Mouse (Mus musculus): ENCODE results near the gene Thrap3.

Gene Thrap3

GRCm38 (mm10) chr4:126220045-126220444 is 17.5 kb upstream of the Thrap3 start:
- in situ Hi-C loops (cut with MboI, MseI), result no loop called here

DNA sequence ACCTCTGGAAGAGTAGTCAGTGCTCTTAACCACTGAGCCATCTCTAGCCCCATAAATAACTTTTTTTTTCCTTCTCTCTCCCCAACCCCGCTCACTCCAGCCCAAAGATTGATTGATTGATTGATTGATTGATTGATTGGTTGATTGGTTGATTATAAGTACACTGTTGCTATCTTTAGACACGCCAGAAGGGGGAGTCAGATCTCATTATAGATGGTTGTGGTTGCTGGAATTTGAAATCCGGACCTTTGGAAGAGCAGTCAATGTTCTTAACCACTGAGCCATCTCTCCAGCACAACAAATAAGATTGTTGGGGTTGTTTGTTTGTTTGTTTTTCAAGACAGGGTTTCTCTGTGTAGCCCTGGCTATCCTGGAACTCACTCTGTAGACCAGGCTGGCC is 17.0 kb upstream of the Thrap3 start:
- in situ Hi-C loops (cut with MboI, MseI), result loop anchor here (10.0 kb wide), 1 partner anchor 245 kb away; the partner anchor contains the start of gene Ago1

GRCm38 (mm10) chr4:126217771-126218170 is 15.2 kb upstream of the Thrap3 start:
- in situ Hi-C loops (cut with MboI, MseI), result loop anchor here (10.0 kb wide), 1 partner anchor 247 kb away; the partner anchor contains the start of gene Ago1

DNA sequence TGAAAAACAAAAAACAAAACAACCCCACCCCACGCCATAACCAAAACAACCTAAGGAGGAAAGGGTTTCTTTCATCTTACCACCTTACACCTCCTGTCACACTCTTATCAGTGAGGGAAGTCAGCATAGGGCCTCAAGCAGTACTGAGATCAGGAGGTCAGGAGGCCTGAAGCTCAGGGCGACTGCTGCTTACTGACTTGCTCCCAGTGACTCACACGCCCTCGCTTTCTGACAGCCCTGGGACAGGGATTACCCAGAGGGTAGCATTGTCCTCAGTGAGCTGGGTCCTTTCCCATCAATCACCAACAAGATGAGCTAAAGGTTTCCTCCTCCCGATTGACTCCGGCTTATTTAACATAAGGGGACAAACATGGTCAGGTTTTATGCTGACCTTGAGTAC is 4.5 kb upstream of the Thrap3 start:
- in situ Hi-C loops (cut with MboI, MseI), result no loop called here

- in situ Hi-C loops (cut with MboI, MseI), result no loop called here
These were observed 2.8 kb upstream of the Thrap3 start for GRCm38 (mm10) chr4:126205386-126205785.

- in situ Hi-C loops (cut with MboI, MseI), result no loop called here
These were observed 2.2 kb upstream of the Thrap3 start for GRCm38 (mm10) chr4:126204661-126205230.

DNA sequence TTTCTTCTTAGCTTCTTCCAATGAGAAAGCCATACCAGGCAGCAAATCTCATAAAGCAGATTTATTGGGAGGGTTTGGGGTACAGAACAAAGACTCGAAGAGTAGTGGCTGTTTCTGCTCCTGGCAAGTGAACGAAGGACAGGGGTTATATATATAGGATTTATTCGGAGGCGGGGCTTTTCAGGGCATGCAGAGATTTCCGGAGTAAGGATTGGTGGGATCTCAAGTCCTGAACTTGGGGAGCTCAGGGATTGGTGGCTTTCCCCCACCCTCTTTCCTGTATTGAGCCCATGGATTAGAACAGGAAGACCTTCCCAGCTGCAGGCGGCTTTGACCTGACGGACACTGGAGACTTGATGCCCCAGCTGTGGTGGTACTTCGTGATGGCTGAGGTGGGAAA is 1.5 kb upstream of the Thrap3 start:
- in situ Hi-C loops (cut with MboI, MseI), result no loop called here

DNA sequence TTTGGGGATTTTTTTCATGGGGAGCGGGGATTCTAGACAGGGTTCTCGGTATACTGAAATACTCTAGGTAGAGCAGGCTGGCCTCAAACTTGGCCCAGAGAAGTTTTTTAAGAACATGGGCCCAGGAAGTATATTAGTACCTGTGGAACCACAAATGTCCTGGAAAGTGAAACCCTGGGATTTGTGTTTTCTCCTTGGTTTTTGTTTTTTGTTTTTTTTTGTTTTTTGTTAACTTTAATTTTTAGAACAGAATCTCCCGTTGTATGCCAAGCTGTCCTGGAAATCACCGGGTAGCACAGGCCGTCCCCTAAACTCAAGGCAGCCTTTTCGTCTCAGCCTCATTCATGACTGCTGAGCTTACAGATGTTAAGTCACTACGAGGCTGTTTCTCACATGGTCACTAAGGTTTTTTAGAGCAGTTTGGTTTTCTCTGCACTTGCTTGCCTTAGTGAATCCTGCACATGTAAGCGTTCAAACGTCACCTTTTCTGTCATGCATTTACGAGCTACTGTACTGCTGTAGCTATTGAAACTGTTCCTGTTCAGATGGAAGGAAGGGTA is 856 bp upstream of the Thrap3 start:
- in situ Hi-C loops (cut with MboI, MseI), result no loop called here

DNA sequence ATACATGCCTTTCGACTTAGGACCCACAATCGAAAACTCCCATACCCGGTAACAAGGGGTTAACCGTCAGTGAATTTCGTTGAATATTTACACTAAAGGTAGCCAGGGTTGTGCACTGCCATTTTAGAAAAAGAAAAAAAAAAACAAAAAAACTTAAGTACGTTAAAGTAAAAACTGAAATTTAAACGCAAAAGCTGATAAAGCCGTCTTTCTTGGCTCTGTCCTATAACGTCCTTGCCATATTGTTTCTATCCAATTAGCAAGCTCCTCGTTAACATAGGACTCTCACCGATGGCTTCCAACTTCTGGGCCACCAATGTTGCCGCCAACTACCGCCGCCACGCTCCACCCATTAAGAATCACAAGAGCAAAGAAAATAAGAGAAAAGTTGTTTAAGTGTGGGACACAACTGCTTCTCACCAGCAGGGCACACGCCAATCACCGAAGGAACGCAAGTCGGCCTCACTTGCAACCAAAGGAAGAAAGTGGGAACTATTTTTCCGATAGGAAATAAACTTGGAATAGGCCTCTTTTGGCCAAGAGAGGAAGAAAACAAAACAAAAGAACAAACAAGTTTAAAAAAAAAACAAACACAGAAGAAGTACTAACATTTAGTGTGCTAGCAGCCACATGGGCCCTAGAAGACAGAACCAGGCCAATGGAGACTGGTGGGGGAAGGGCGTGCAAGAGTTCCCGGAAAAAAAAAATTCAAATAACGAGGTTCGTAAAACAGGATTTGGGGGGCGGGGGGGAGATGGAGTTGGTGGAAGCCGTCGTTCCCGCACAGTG is 852 bp downstream of the Thrap3 start:
- in situ Hi-C loops (cut with MboI, MseI), result no loop called here

DNA sequence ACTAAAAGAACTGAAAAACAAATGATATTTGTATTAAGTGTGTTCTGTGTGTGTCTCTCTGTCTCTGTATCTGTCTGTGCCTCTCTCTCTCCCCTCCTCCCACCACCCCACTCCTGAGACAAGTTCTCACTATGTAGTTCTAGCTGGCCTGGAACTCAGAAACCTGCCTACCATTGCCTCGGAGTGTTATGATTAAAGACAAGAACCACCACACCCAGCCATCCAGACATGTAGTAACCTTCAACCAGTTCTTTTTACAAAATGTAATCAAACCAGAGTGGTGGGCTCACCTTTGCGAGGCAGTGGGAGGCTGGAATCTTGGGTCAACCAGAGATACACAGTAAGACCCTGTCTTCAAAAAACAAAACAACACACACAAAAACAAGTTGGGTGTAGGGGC is 1.9 kb downstream of the Thrap3 start:
- in situ Hi-C loops (cut with MboI, MseI), result no loop called here

DNA sequence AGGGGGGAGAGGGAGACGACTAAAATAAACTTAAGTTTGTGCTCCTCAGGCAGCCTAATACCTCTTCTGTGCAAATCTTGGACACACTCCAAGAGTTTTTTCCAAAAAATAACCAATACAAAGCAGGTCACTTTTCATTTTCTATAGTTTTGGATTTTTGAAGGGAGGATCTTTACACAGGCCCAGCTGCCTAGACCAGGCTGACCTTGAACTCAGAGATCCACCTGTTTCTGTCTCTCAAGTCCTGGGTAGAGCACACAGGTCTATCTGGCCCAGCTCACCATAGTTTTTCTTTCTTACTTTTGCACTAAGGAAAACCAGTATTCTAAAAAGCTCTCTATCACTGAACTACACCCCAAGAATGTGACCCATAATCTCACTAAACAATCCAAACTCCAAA is 2.5 kb downstream of the Thrap3 start:
- in situ Hi-C loops (cut with MboI, MseI), result no loop called here

DNA sequence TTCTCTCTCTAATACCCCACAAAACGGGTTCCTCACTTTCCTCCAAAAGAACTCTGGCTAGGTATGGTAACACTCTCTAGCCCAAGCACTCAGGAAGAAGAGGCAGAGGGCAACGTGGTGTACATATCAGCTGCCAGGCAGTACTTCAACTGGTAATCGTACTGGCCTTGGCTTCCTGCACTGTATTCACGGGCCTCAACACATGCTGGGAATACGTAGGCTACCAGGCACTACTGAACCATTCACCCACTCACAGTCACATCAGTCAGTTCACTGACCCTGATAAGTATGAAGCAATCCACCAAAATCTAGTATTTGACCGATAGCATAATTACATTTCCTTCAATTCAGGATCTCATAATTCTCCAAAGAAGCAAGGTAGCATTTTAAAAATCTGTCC is 3.0 kb downstream of the Thrap3 start:
- in situ Hi-C loops (cut with MboI, MseI), result no loop called here

GRCm38 (mm10) chr4:126197485-126197884 is 5.1 kb downstream of the Thrap3 start:
- in situ Hi-C loops (cut with MboI, MseI), result no loop called here

- in situ Hi-C loops (cut with MboI, MseI), result no loop called here
These were observed 7.6 kb downstream of the Thrap3 start for GRCm38 (mm10) chr4:126194916-126195315.

- in situ Hi-C loops (cut with MboI, MseI), result no loop called here
These were observed 8.3 kb downstream of the Thrap3 start for GRCm38 (mm10) chr4:126194216-126194615.

DNA sequence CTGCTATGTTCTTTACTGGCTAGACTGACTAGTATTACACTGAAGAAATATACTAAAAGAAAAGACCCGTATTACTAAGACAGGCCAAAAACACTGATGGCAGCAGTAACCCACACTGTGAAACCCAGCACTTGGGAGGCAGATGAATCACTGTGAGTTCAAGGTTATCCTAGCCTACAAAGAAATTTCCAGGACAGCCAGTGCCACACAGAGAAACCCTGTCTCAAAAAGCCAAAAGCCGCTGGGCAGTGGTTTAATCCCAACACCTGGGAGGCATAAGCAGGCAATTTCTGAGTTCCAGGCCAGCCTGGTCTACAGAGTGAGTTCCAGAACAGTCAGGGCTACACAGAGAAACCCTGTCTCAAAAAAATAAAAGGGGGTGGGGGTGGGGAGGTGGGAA is 11.9 kb downstream of the Thrap3 start:
- in situ Hi-C loops (cut with MboI, MseI), result no loop called here

DNA sequence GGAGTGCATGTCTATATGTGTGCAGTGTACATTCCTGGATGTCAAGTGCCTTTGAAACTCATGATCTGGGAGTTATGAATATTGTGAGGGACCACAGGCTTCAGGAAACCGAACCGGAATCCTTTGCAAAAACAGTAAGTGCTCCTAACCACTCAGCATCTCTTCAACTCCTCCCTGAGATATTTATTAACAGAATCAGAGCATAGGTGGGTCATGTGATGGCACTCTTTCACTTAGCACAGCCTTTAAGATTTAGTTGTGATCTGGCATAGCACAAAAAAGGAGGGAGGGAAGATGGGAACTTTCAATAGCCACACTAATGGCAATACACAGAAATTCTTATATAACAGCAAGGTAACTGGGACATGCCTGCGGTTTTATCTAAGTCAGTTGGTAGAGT is 15.5 kb downstream of the Thrap3 start:
- in situ Hi-C loops (cut with MboI, MseI), result loop anchor here (5.0 kb wide), 1 partner anchor 80 kb away; no protein-coding TSS in a partner anchor

DNA sequence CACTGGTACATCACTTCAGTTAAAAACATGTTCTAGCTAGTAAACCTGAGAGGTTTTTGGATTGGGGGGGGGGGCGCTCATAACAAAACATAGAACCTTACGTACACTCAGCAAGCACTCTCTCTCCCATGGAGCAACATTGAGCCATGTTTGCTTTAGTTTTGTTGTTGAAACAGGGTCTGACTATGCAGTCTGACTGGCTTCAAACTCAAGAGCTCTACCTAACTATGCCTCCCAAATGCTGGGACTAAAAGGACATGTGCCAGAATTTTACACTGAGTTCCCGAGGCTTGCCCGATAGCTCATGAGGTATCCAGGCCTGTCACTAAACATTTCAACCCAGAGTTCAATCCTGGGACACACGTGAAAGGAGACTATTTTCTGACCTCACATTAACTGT is 19.5 kb downstream of the Thrap3 start:
- in situ Hi-C loops (cut with MboI, MseI), result no loop called here

DNA sequence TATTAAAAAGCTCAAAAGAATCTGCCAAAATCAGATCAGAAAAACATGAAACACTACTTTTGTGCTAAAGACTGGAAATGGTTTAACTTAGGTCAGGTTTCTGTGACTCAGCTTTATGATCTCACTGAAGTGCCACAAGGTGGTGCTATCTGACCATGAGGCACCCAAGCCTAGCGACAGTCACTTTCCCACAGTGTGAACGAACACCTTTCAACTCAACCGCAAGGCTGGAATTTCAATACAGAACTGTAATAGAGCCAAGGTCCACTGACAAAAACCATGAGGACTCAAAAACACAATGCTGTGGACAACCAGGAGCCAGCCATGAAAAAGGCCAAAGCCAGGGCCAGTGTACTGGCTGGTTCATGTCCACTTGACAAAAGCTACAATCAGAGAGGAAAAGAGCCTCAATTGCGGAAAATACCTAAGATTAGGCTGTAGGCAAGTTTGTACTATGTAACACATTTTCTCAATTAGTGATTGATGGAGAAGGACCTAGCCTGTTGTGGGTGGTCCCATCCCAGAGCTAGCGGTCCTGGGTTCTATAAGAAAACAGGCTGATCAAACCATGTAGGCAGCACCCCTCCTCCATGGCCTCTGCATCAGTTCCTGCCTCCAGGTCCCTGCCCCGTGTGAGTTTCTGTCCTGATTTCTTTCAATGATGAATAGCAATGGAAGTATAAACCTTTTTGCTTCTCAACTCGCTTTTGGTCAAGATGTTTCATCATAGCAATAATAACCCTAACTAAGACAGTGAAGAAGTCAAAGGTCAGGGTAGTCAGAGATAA is 21.2 kb downstream of the Thrap3 start:
- in situ Hi-C loops (cut with MboI, MseI), result no loop called here

DNA sequence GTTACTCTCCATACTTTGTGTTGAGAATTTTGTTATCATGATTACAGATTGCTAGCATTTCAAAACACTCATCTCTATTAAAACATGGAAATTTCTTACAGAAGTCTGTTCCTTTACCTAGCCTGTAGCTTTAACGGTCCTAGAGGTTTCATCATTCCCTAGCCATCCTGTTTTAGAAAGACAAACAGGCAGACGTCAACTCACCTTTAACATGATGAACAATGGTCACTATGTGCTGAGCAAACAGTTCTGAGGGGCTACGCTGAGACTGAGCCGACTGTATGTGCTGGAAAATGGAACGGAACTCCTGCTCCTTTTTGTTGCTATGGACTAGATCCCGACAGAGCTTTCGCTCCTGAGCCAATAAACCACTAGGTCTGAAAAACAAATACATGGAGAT is 26.6 kb downstream of the Thrap3 start:
- in situ Hi-C loops (cut with MboI, MseI), result loop anchor here (10.0 kb wide), 1 partner anchor 879 kb away; no protein-coding TSS in a partner anchor

DNA sequence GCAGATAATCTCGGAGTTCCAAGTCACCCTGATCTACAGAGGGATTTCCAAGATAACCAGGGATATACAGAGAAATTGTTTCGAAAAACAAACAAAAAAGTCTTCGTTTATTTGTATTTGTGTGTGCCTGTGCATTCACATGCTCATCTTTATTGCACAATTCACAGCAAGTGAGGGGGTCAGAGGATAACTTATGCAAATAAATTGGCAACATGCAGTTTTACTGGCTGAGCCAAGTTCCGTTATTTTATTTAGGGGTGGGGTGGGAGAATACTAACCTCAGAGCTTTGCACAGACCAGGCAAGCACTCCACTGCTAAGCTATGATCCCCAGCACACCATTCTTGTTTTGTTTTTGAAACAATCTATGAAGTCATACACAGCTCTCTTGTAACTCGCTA is 28.8 kb downstream of the Thrap3 start:
- in situ Hi-C loops (cut with MboI, MseI), result loop anchor here (10.0 kb wide), 1 partner anchor 881 kb away; no protein-coding TSS in a partner anchor

DNA sequence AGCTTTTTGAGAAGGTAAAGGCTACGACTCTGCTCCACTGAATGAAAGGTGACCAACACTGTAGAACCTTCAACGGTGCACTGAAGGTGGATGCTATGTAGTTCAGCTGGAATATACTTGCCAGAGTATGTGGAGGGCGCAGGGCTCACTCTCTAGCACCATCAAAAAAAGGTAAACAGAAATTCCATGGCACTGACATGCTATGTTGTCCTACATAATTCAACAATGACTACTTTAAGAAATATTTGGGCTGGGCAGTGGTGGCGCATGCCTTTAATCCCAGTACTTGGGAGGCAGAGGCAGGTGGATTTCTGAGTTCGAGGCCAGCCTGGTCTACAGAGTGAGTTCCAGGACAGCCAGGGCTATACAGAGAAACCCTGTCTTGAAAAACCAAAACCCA is 31.8 kb downstream of the Thrap3 start:
- in situ Hi-C loops (cut with MboI, MseI), result loop anchor here (10.0 kb wide), 1 partner anchor 884 kb away; no protein-coding TSS in a partner anchor

All from T-helper 1 cell (primary cell).